Mouse (Mus musculus) adrenal gland, postnatal 0 days (tissue): ENCODE measurements around the gene Hist1h2ad. TPM values are rescaled to one million over a fixed set of nuclear protein-coding genes. Genes with fewer than 3 reads are reported as not detected.

Experiments used
- microRNA-seq: library from miRNA; unstranded; fragments of <30 nt; microRNA quantifications from one replicate; pipeline ENCODE4, GENCODE M21; 2016; ENCODE audit warnings: borderline replicate concordance; ENCODE audit not compliant: insufficient number of aligned reads
- polyA plus RNA-seq: library from polyadenylated mRNA; unstranded; fragments of >200 nt; fragmentation: Nextera tagmentation; extraction: Ambion mirVana; gene quantifications from 2 replicates; pipeline ENCODE4 v1.2.1, GENCODE M21; 2015

The Hist1h2ad gene
- polyA plus RNA-seq, 1 experiment from 2014 or later, result 1.1 TPM

Small RNAs within 50 kb of the gene (microRNA-seq; reads per million reads assigned to microRNA genes)
- gene Gm44297 (not detected), gene Gm44359 (not detected), gene Gm44394 (not detected)

Other genes with a start within 250 kb of the Hist1h2ad start
- gene Zfp322a, start 205.2 kb upstream of the Hist1h2ad start, polyA plus RNA-seq, result 21.0 and 26.2 TPM in 2 replicates
- gene Abt1, start 150.5 kb upstream of the Hist1h2ad start, polyA plus RNA-seq, result 7.9 and 11.4 TPM in 2 replicates
- 0.06 and 0.30 TPM in 2 replicates for gene Btn1a1, start 108.5 kb upstream of the Hist1h2ad start, polyA plus RNA-seq
- 0.30 TPM in 1 of 2 replicates, not detected in the other for gene Btn2a2, start 85.5 kb upstream of the Hist1h2ad start, polyA plus RNA-seq
- 11.5 and 11.7 TPM in 2 replicates for gene Hist1h4h, start 43.3 kb upstream of the Hist1h2ad start, polyA plus RNA-seq
- 3.9 and 7.2 TPM in 2 replicates for gene Hist1h2af, start 40.5 kb upstream of the Hist1h2ad start, polyA plus RNA-seq
- gene Hist1h3g, start 39.0 kb upstream of the Hist1h2ad start, polyA plus RNA-seq, result 1.4 and 1.9 TPM in 2 replicates
- gene Hist1h2bh, start 31.0 kb upstream of the Hist1h2ad start, polyA plus RNA-seq, result 0.24 and 0.48 TPM in 2 replicates
- 0.75 and 0.84 TPM in 2 replicates for gene Hist1h3f, start 30.3 kb upstream of the Hist1h2ad start, polyA plus RNA-seq
- not detected in 2 replicates for gene Hist1h4f, start 22.7 kb upstream of the Hist1h2ad start, polyA plus RNA-seq
- gene Hist1h1d, start 21.1 kb upstream of the Hist1h2ad start, polyA plus RNA-seq, result 0.26 and 0.41 TPM in 2 replicates
- 3.7 and 4.0 TPM in 2 replicates for gene Hist1h3e, start 12.0 kb upstream of the Hist1h2ad start, polyA plus RNA-seq
- gene Hist1h2ae, start 3.2 kb upstream of the Hist1h2ad start, polyA plus RNA-seq, result 38.1 and 43.6 TPM in 2 replicates
- gene Hist1h2bg, start 3.0 kb upstream of the Hist1h2ad start, polyA plus RNA-seq, result 2.6 and 5.2 TPM in 2 replicates
- gene Hist1h2bf, start 185 bp upstream of the Hist1h2ad start, polyA plus RNA-seq, result 0.86 and 1.0 TPM in 2 replicates
- 1.9 and 2.4 TPM in 2 replicates for gene Hist1h3d, start 1.4 kb downstream of the Hist1h2ad start, polyA plus RNA-seq
- 48.4 and 56.4 TPM in 2 replicates for gene Hist1h4d, start 7.2 kb downstream of the Hist1h2ad start, polyA plus RNA-seq
- gene Hist1h2be, start 46.7 kb downstream of the Hist1h2ad start, polyA plus RNA-seq, result 1.3 and 1.7 TPM in 2 replicates
- 13.4 and 14.3 TPM in 2 replicates for gene Hist1h1e, start 48.2 kb downstream of the Hist1h2ad start, polyA plus RNA-seq
- 0.62 and 1.6 TPM in 2 replicates for gene Hist1h2ac, start 109.6 kb downstream of the Hist1h2ad start, polyA plus RNA-seq
- gene Hist1h2bc, start 109.8 kb downstream of the Hist1h2ad start, polyA plus RNA-seq, result 173 and 221 TPM in 2 replicates
- not detected in 2 replicates for gene Hist1h1t, start 121.4 kb downstream of the Hist1h2ad start, polyA plus RNA-seq
- gene Hist1h4c, start 124.1 kb downstream of the Hist1h2ad start, polyA plus RNA-seq, result 3.9 and 5.8 TPM in 2 replicates
- gene Hfe, start 136.5 kb downstream of the Hist1h2ad start, polyA plus RNA-seq, result 27.9 and 33.6 TPM in 2 replicates
- gene Hist1h1c, start 164.4 kb downstream of the Hist1h2ad start, polyA plus RNA-seq, result 137 and 180 TPM in 2 replicates
- gene Hist1h3c, start 171.2 kb downstream of the Hist1h2ad start, polyA plus RNA-seq, result 1.2 and 1.4 TPM in 2 replicates
- 0.84 and 0.95 TPM in 2 replicates for gene Hist1h2bb, start 172.4 kb downstream of the Hist1h2ad start, polyA plus RNA-seq
- 18.1 and 21.8 TPM in 2 replicates for gene Hist1h2ab, start 176.7 kb downstream of the Hist1h2ad start, polyA plus RNA-seq
- 2.5 and 3.1 TPM in 2 replicates for gene Hist1h3b, start 177.9 kb downstream of the Hist1h2ad start, polyA plus RNA-seq
- 0.50 and 1.1 TPM in 2 replicates for gene Hist1h4b, start 182.6 kb downstream of the Hist1h2ad start, polyA plus RNA-seq
- 0.52 TPM in 1 of 2 replicates, not detected in the other for gene Hist1h4a, start 186.8 kb downstream of the Hist1h2ad start, polyA plus RNA-seq
- 1.1 and 1.8 TPM in 2 replicates for gene Hist1h3a, start 188.0 kb downstream of the Hist1h2ad start, polyA plus RNA-seq
- 1.2 and 1.8 TPM in 2 replicates for gene Hist1h1a, start 189.3 kb downstream of the Hist1h2ad start, polyA plus RNA-seq
- 0.12 TPM in 1 of 2 replicates, not detected in the other for gene Trim38, start 195.5 kb downstream of the Hist1h2ad start, polyA plus RNA-seq
- gene Slc17a2, start 232.6 kb downstream of the Hist1h2ad start, polyA plus RNA-seq, result 1.1 and 1.3 TPM in 2 replicates